Mouse (Mus musculus) 416B (cell line): Measurements from ENCODE around the gene Cnksr1.

Source experiments
- DNase-seq: peaks from one replicate; pipeline ENCODE4 v3.0.0; 2011; ENCODE audit warnings: low read depth

Gene Cnksr1

GRCm38 (mm10) chr4:134203340-134203896, 34.8 kb downstream of the Cnksr1 start:
- DNase-seq: no peak

DNA sequence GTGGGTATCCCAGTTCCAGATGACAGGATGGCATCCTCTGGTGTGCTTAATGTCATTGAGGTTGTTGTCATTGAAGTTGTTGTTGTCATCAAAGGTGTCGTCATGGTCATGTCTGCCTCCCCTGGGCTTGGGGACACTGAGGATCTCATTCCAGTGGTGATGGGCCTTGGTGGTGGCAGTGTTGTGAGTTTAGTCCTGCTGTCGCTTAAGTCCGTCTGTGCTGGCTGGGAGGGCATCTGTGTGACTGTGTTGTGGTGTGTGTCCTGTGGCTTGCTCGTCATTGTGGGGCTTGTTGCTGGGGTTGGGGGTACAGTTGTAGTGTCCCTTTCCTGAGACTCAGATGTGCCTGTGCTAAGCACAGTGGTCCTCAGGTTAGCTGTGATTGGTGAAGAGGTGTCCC, 35.3 kb downstream of the Cnksr1 start, which contains the start of gene Gm7534:
TSS of gene Gm7534 (minus strand) at position 101 of the 400 bp plus-strand sequence.
- no peak for DNase-seq

GRCm38 (mm10) chr4:134199371-134199770, 38.8 kb downstream of the Cnksr1 start:
- DNase-seq: no peak

DNA sequence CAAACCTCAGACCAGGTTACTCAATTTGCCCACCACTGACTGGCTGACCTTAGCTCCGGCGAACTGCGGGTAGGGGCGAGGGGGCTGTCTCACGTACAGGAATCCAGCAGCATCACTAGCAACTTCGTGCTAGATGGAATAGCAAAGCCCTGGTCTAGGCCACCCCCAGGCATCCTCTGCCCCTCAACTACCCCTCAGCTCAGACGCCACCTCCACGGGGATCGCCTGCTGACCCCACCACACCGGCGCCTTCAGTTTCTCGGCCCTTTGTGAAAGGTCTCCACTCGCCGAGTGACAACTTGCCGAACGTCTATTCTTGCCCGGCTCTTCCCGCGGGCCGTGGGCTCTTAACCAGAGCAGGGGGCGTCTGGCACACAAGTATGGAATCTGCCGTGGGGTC, 51.9 kb downstream of the Cnksr1 start:
- DNase-seq: peak; percentile 63

GRCm38 (mm10) chr4:134185569-134185968, 52.6 kb downstream of the Cnksr1 start:
- no peak for DNase-seq

DNA sequence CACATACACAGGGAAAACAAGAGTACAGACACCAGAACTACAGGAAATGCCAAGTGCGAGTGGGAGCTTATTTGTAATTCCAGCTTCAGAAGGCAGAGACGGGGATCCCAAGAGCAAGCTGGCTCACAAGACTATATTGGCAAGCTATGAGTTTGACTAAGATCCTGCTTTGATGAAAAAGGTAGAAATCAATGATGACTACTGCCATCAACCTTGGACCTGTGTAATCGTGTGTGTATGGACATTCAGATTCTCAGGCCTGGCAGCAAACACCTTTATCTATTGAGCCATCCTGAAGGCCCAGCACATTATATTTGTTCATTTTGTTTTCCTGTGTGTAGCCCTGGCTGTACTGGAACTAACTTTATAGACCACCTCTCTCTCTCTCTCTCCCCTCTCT, 54.5 kb downstream of the Cnksr1 start:
- no peak for DNase-seq

DNA sequence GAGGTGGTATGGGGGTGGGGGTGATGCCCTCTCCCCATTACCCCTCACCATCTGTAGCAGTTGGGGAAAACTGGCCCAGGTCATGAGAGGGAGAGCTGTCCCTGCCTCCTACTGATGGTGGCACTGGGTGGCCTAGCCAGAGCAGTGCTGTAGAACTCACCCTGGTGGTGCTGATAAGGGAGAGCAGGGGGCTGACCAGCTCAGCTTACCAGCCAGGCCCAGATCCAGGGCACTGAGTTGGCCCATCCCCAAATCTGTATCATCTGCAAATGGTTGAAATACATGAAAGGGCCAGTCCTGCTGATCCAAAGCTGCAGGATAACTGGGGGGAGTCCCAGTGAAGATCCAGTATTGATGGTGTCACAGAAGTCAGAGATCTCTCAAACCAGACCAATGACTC, 56.4 kb downstream of the Cnksr1 start:
- DNase-seq: peak; percentile 56

GRCm38 (mm10) chr4:134181112-134181511, 57.1 kb downstream of the Cnksr1 start:
- DNase-seq: peak; percentile 36
